Comparison of ENCODE assay signal across 40 mouse cellular contexts in genomic region chr1:31175401-31175800, GRCm38 (mm10). TPM values are rescaled to one million over a fixed set of nuclear protein-coding genes. Genes with fewer than 3 reads are reported as not detected.
"Had no signal": no experiment of that assay in that cellular context is flagged by ENCODE, and none has a peak within 500 bp of the region (broad histone marks: within the 10 kb centered on the region; RNA-seq: fewer than 3 reads in every experiment).

No protein-coding gene starts in this region.

- H3K4me3 ChIP-seq: gastrocnemius, adult 2 months; heart, adult 2 months; heart, embryonic 12.5 days; hindbrain, embryonic 10.5 days; hindbrain, embryonic 12.5 days; intestine, embryonic 15.5 days; left cerebral cortex, adult 2 months; limb, embryonic 10.5 days; limb, embryonic 12.5 days; liver, embryonic 12.5 days had no signal

- H3K27me3 ChIP-seq: heart, embryonic 12.5 days; hindbrain, embryonic 12.5 days; intestine, embryonic 15.5 days; limb, embryonic 12.5 days; liver, embryonic 12.5 days had no signal

- H3K27ac ChIP-seq: gastrocnemius, adult 2 months; heart, adult 2 months; hindbrain, embryonic 10.5 days; hindbrain, embryonic 12.5 days; hindbrain, embryonic 14.5 days; intestine, embryonic 15.5 days; left cerebral cortex, adult 2 months; limb, embryonic 10.5 days; limb, embryonic 12.5 days; liver, embryonic 12.5 days; liver, embryonic 14.5 days had no signal

- H3K4me1 ChIP-seq: heart, embryonic 12.5 days; hindbrain, embryonic 10.5 days; hindbrain, embryonic 12.5 days; intestine, embryonic 15.5 days; limb, embryonic 10.5 days; limb, embryonic 12.5 days; liver, embryonic 12.5 days had no signal

- H3K36me3 ChIP-seq: heart, embryonic 12.5 days; hindbrain, embryonic 10.5 days; hindbrain, embryonic 12.5 days; intestine, embryonic 15.5 days; limb, embryonic 10.5 days; limb, embryonic 12.5 days; liver, embryonic 12.5 days had no signal

- ATAC-seq: hindbrain, embryonic 16.5 days; inflammation-experienced regulatory T-cells, adult 6 months; intestine, embryonic 15.5 days; intestine, postnatal 0 days; liver, embryonic 12.5 days had no signal

- H3K4me2 ChIP-seq: heart, embryonic 12.5 days; hindbrain, embryonic 12.5 days; hindbrain, embryonic 14.5 days; intestine, embryonic 15.5 days; limb, embryonic 12.5 days; liver, embryonic 12.5 days had no signal

- H3K9ac ChIP-seq: heart, embryonic 12.5 days; hindbrain, embryonic 12.5 days; hindbrain, embryonic 14.5 days; intestine, embryonic 15.5 days; limb, embryonic 12.5 days; liver, embryonic 12.5 days; liver, embryonic 14.5 days had no signal

- H3K9me3 ChIP-seq: heart, embryonic 12.5 days; hindbrain, embryonic 10.5 days; hindbrain, embryonic 12.5 days; intestine, embryonic 15.5 days; limb, embryonic 10.5 days; limb, embryonic 12.5 days; liver, embryonic 12.5 days had no signal

- DNase-seq: gastrocnemius, adult 2 months; gastrocnemius, postnatal 10 days; gastrocnemius, postnatal 25 days; heart, adult 2 months; heart, postnatal 10 days; heart, postnatal 4 days; kidney, adult 18-20 months; kidney, adult 8-10 months; kidney, postnatal 10 days; kidney, postnatal 25 days; kidney, postnatal 4 days; liver had no signal

RNA-seq across cellular contexts. Expression of gene Lgsn, which starts 0.8 kb away (rescaled TPM):
- total RNA-seq: gastrocnemius, adult 2 months; gastrocnemius, postnatal 10 days; gastrocnemius, postnatal 25 days; gastrocnemius, postnatal 4 days; granulocyte monocyte progenitor cell, adult 5-6 weeks; heart, adult 2 months; heart, postnatal 10 days; heart, postnatal 25 days; heart, postnatal 4 days; layer of hippocampus, adult 18-20 months; layer of hippocampus, adult 8-10 months; layer of hippocampus, postnatal 10 days; layer of hippocampus, postnatal 25 days; left cerebral cortex, adult 2 months; left cerebral cortex, postnatal 14 days; left cerebral cortex, postnatal 36 days had no signal
- polyA plus RNA-seq: heart, adult 2 months; heart, embryonic 12.5 days; heart, embryonic 14.5 days; heart, embryonic 16.5 days; hindbrain, embryonic 10.5 days; hindbrain, embryonic 12.5 days; hindbrain, embryonic 14.5 days; hindbrain, embryonic 16.5 days; inflammation-experienced regulatory T-cells, adult 6 months; intestine, embryonic 15.5 days; intestine, postnatal 0 days; kidney, embryonic 14.5 days; kidney, embryonic 16.5 days; limb, embryonic 10.5 days; limb, embryonic 12.5 days; limb, embryonic 14.5 days; liver, embryonic 12.5 days; liver, embryonic 14.5 days; liver, embryonic 16.5 days had no signal

RNA-seq across cellular contexts. Expression of gene 4931428L18Rik, which starts 47.1 kb away (rescaled TPM):
- total RNA-seq: gastrocnemius, adult 2 months; gastrocnemius, postnatal 10 days; gastrocnemius, postnatal 25 days; gastrocnemius, postnatal 4 days; granulocyte monocyte progenitor cell, adult 5-6 weeks; heart, adult 2 months; heart, postnatal 10 days; heart, postnatal 25 days; heart, postnatal 4 days; layer of hippocampus, adult 18-20 months; layer of hippocampus, adult 8-10 months; layer of hippocampus, postnatal 10 days; layer of hippocampus, postnatal 25 days; left cerebral cortex, adult 2 months; left cerebral cortex, postnatal 14 days; left cerebral cortex, postnatal 36 days had no signal
- polyA plus RNA-seq: heart, embryonic 12.5 days; heart, embryonic 14.5 days; heart, embryonic 16.5 days; hindbrain, embryonic 10.5 days; hindbrain, embryonic 12.5 days; hindbrain, embryonic 14.5 days; hindbrain, embryonic 16.5 days; inflammation-experienced regulatory T-cells, adult 6 months; intestine, embryonic 15.5 days; kidney, embryonic 14.5 days; kidney, embryonic 16.5 days; limb, embryonic 10.5 days; limb, embryonic 12.5 days; limb, embryonic 14.5 days; liver, embryonic 12.5 days; liver, embryonic 14.5 days; liver, embryonic 16.5 days had no signal

RNA-seq across cellular contexts. Expression of gene Pih1d3, which starts 47.2 kb away (rescaled TPM):
- total RNA-seq: gastrocnemius, adult 2 months; gastrocnemius, postnatal 10 days; gastrocnemius, postnatal 25 days; gastrocnemius, postnatal 4 days; granulocyte monocyte progenitor cell, adult 5-6 weeks; heart, adult 2 months; heart, postnatal 10 days; heart, postnatal 25 days; heart, postnatal 4 days; layer of hippocampus, adult 18-20 months; layer of hippocampus, adult 8-10 months; layer of hippocampus, postnatal 10 days; layer of hippocampus, postnatal 25 days; left cerebral cortex, adult 2 months; left cerebral cortex, postnatal 14 days; left cerebral cortex, postnatal 36 days had no signal
- polyA plus RNA-seq: heart, adult 2 months; heart, embryonic 12.5 days; heart, embryonic 14.5 days; heart, embryonic 16.5 days; hindbrain, embryonic 10.5 days; hindbrain, embryonic 12.5 days; hindbrain, embryonic 14.5 days; hindbrain, embryonic 16.5 days; inflammation-experienced regulatory T-cells, adult 6 months; intestine, embryonic 15.5 days; intestine, postnatal 0 days; kidney, embryonic 14.5 days; kidney, embryonic 16.5 days; limb, embryonic 10.5 days; limb, embryonic 12.5 days; limb, embryonic 14.5 days; liver, embryonic 12.5 days; liver, embryonic 14.5 days; liver, embryonic 16.5 days had no signal
